8 mouse cellular contexts compared by ENCODE assay signal in genomic region chr8:90657641-90658051, GRCm38 (mm10).
DNase-seq lines count a peak whose midpoint lies in the region; ATAC-seq and TF ChIP-seq lines count a peak whose summit lies in the region.

No protein-coding gene starts in this region.

- no peak overlapping the region for H3K4me3 ChIP-seq in kidney, postnatal 0 days (replicated peaks; ENCODE audit: low read depth, low read length)
- H3K4me3 ChIP-seq in kidney, embryonic 16.5 days (ENCODE audit: low read length): no peak overlapping the region
- no peak overlapping the region for H3K4me3 ChIP-seq in neural tube, embryonic 15.5 days (replicated peaks)

- peaks cover 4% of the 10 kb centered on the region; the same call in 1 of the 2 replicates for H3K9me3 ChIP-seq in kidney, postnatal 0 days (replicated peaks; ENCODE audit: low read length)
- H3K9me3 ChIP-seq in kidney, embryonic 16.5 days (ENCODE audit: low read length): peaks cover 8% of the 10 kb centered on the region; the same call in 1 of the 2 replicates
- no peaks in the 10 kb centered on the region for H3K9me3 ChIP-seq in neural tube, embryonic 15.5 days (replicated peaks)

- no peak overlapping the region for H3K9ac ChIP-seq in kidney, postnatal 0 days (ENCODE audit: low read depth, low read length)
- no peak overlapping the region for H3K9ac ChIP-seq in kidney, embryonic 16.5 days (replicated peaks; ENCODE audit: low read length)
- H3K9ac ChIP-seq in neural tube, embryonic 15.5 days (replicated peaks): no peak overlapping the region

- peak; percentile 79 for DNase-seq in kidney, postnatal 0 days (ENCODE audit: low spot score)
- peak; percentile 76 for DNase-seq in embryo, embryonic 11 days
- DNase-seq in heart, postnatal 4 days: peak; percentile 54
- peak; percentile 53 to 72 for DNase-seq in left cerebral cortex, postnatal 10 days (ENCODE audit: extremely low spot score in 1 of 2, low spot score in 2 of 2)
- DNase-seq in ovary, postnatal 36 days (ENCODE audit: low spot score): no peak
- no peak for DNase-seq in T-cell, adult 2 months (ENCODE audit: low spot score)

- H3K4me1 ChIP-seq in kidney, postnatal 0 days (replicated peaks; ENCODE audit: insufficient read depth, low read length): no peaks in the 10 kb centered on the region
- H3K4me1 ChIP-seq in kidney, embryonic 16.5 days (ENCODE audit: insufficient read depth, low read length): no peaks in the 10 kb centered on the region
- H3K4me1 ChIP-seq in neural tube, embryonic 15.5 days: peaks cover 18% of the 10 kb centered on the region

- peak; percentile 78 for TF ChIP-seq CTCF in kidney, postnatal 0 days (IDR thresholded peaks at IDR 0.05; ENCODE audit: low read depth)

- H3K4me2 ChIP-seq in kidney, postnatal 0 days (ENCODE audit: low read length): no peak overlapping the region
- H3K4me2 ChIP-seq in kidney, embryonic 16.5 days (replicated peaks; ENCODE audit: low read depth, low read length): no peak overlapping the region
- H3K4me2 ChIP-seq in neural tube, embryonic 15.5 days: peak overlapping the region; percentile 40

- H3K27me3 ChIP-seq in kidney, postnatal 0 days (ENCODE audit: insufficient read depth, low read length): no peaks in the 10 kb centered on the region
- H3K27me3 ChIP-seq in kidney, embryonic 16.5 days (ENCODE audit: insufficient read depth, low read length): no peaks in the 10 kb centered on the region
- H3K27me3 ChIP-seq in neural tube, embryonic 15.5 days (replicated peaks): no peaks in the 10 kb centered on the region

- 33% methylated on average over 7 of the region's 7 CpGs for WGBS in kidney, postnatal 0 days
- whole genome bisulfite sequencing in kidney, embryonic 16.5 days: 34% methylated on average over 7 of the region's 7 CpGs
- WGBS in neural tube, embryonic 15.5 days: 6% methylated on average over 7 of the region's 7 CpGs

- no peak overlapping the region for H3K27ac ChIP-seq in kidney, postnatal 0 days
- H3K27ac ChIP-seq in kidney, embryonic 16.5 days (ENCODE audit: low read length): no peak overlapping the region
- peak overlapping the region; percentile 51; the same call in 1 of the 2 replicates for H3K27ac ChIP-seq in neural tube, embryonic 15.5 days (replicated peaks)

- intact Hi-C loops in left cerebral cortex, postnatal 10 days (cut with DNase I): loop anchor here (2.0 to 5.0 kb wide), 3 partner anchors 310 to 810 kb away; partner anchors contain the start of gene Tox3

- no peaks in the 10 kb centered on the region for H3K36me3 ChIP-seq in kidney, postnatal 0 days (ENCODE audit: insufficient read depth, low read length)
- H3K36me3 ChIP-seq in kidney, embryonic 16.5 days (ENCODE audit: insufficient read depth, low read length): no peaks in the 10 kb centered on the region
- H3K36me3 ChIP-seq in neural tube, embryonic 15.5 days: no peaks in the 10 kb centered on the region

- ATAC-seq in kidney, postnatal 0 days (replicated peaks; ENCODE audit: low FRiP score, low read depth): no peak
- ATAC-seq in kidney, embryonic 16.5 days (ENCODE audit: low FRiP score, low TSS enrichment): no peak
- ATAC-seq in neural tube, embryonic 15.5 days (ENCODE audit: low FRiP score): no peak

Comparison
In these comparisons a context has a peak if more than half of its experiments do, and no peak if none do; other contexts are left out.
1. DNase-seq: peak in kidney, postnatal 0 days (single experiment), embryo, embryonic 11 days (single experiment), heart, postnatal 4 days (single experiment) and left cerebral cortex, postnatal 10 days (2 of 2); none in ovary, postnatal 36 days (single experiment) and T-cell, adult 2 months (single experiment).